Mouse (Mus musculus): ENCODE measurements around the gene Aldh5a1. TPM values are rescaled to one million over a fixed set of nuclear protein-coding genes. Genes with fewer than 3 reads are reported as not detected.
A peak's percentile ranks its signal among the peaks of the same experiment; 100 is the strongest.
"Not testable (repeated sequence)": the region's sequence is repeated elsewhere in the genome, so short reads cannot be mapped to it uniquely, and the experiment has no call there.

Gene Aldh5a1
- 12.2 and 14.4 TPM in 2 replicates for polyA plus RNA-seq (2014; fragmentation: Nextera tagmentation; extraction: Ambion mirVana)

DNA sequence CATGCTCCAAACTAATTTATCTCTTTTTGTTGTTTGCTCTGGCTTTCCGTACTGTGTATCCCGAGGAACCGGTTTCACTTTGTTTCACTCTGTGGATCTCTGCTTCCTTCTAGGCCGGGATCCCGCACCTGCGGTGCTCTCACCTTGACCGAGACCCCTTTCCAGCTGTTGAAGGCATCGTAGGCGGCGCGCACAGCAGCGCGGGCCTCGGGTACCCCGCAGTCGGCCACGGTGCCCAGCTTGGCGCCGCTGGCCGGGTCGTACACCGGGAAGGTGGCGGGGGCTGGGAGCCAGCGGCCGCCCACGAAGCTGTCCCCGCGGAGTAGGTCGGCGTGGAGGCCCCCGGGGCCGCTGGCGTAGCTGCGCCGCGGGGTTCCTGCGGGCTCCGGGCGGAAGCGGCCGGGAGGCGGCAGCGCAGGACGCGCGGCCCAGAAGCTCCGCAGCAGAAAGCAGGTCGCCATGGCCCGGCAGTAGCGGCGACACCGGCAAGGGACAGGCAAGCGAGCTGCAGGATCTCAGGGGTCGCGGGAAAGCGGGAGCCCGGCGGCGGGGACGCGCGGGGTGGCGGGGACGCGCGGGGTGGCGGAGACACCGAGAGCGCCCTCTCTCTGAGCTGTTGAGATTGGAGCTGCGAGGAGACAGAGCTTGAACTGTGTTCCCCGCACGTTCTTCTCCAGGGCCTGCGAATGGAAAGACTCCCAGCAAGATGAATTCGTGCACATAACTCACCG lies at the start of gene Aldh5a1:
Gene Aldh5a1 (minus strand): TSS at position 554 of the 731 bp plus-strand sequence.
- Histone ChIP-seq H3K4me1 (ENCODE audit: control insufficient read depth in 2 of 2, insufficient read depth in 2 of 2, low read length in 2 of 2) (peaks cover 4 to 9% of the 10 kb centered on the region in 2 experiments; a peak in 3 of 4 replicates), H3K9me3 (ENCODE audit: control insufficient read depth, low read length) (no peaks in the 10 kb centered on the region), H3K9ac (ENCODE audit: low read length) (peak within 1 kb of the TSS; percentile 96), H3K27ac (replicated peaks in 1 of 2; ENCODE audit: control insufficient read depth in 1 of 2, insufficient read depth in 1 of 2, low read depth in 2 of 2, low read length in 2 of 2) (peak within 1 kb of the TSS; percentile 17 to 66; a peak in 2 of 4 replicates), H3K4me3 (ENCODE audit: control insufficient read depth in 1 of 2, insufficient read depth in 1 of 2, low read depth in 1 of 2, low read length in 2 of 2) (peak within 1 kb of the TSS; percentile 91 to 93), H3K36me3 (ENCODE audit: control insufficient read depth, insufficient read depth, low read length) (no peaks in the 10 kb centered on the region), H3K27me3 (ENCODE audit: control insufficient read depth, insufficient read depth, low read length) (no peaks in the 10 kb centered on the region), H3K4me2 (ENCODE audit: low read length) (peak within 1 kb of the TSS; percentile 82)
- peak; percentile 78 for ATAC-seq (ENCODE audit: insufficient number of reproducible peaks, insufficient read depth, low FRiP score, low read depth)
- under 1% methylated on average over 74 of the region's 75 CpGs for WGBS

DNA sequence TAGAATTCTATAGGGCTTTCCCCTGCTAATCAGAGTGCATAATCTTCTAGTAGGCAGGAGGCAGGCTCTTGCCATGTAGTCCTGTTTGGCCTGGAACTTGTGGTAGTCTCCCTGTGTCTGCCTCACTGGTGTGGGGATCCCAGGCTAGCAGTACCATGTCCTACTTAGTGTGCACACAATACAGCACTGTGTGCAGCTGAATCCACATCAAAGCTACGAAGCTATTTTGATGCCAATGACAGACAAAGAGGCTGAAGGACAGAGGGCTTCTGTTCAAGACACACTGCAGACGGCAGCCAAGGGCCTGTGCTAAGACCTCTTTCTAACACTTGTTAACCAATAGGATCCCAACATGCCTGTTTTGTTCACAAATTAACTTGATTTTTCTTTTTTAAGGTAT lies 48.0 kb upstream of the Aldh5a1 start:
- Histone ChIP-seq H3K4me3 (ENCODE audit: control insufficient read depth in 1 of 2, insufficient read depth in 1 of 2, low read depth in 1 of 2, low read length in 2 of 2) (no peak overlapping the region), H3K27ac (replicated peaks in 1 of 2; ENCODE audit: control insufficient read depth in 1 of 2, insufficient read depth in 1 of 2, low read depth in 2 of 2, low read length in 2 of 2) (no peak overlapping the region), H3K9me3 (ENCODE audit: control insufficient read depth, low read length) (no peaks in the 10 kb centered on the region), H3K27me3 (ENCODE audit: control insufficient read depth, insufficient read depth, low read length) (no peaks in the 10 kb centered on the region), H3K4me2 (ENCODE audit: low read length) (no peak overlapping the region), H3K4me1 (ENCODE audit: control insufficient read depth in 2 of 2, insufficient read depth in 2 of 2, low read length in 2 of 2) (peaks cover 0 to 3% of the 10 kb centered on the region in 2 experiments; a peak in 1 of 4 replicates), H3K9ac (ENCODE audit: low read length) (no peak overlapping the region), H3K36me3 (ENCODE audit: control insufficient read depth, insufficient read depth, low read length) (peaks cover 16% of the 10 kb centered on the region)
- ATAC-seq (ENCODE audit: insufficient number of reproducible peaks, insufficient read depth, low FRiP score, low read depth), result no peak
- WGBS, result 55% methylated on average over 2 of the region's 2 CpGs

DNA sequence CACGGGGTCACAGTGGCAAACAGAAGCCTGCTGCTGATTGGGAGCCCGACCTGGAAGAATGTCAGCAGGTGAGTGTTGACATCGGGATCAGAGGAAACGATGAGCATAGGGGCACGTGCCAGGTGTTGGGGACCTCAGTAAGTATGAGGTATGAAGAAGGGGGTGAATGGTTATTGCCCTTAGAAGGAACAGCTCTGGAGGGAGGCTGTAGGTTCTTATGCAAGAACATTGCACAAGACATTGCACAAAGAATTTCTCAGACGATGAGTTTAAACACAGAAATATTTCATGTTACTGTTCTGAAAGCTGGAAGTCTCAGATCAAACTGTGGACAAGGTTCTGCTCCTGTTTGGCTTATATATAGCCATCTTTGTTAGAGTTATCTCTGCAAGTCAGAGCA lies 43.6 kb upstream of the Aldh5a1 start:
- H3K36me3 ChIP-seq (ENCODE audit: control insufficient read depth, insufficient read depth, low read length), result no peaks in the 10 kb centered on the region
- H3K4me3 ChIP-seq (ENCODE audit: control insufficient read depth in 1 of 2, insufficient read depth in 1 of 2, low read depth in 1 of 2, low read length in 2 of 2), result no peak overlapping the region
- no peaks in the 10 kb centered on the region for H3K9me3 ChIP-seq (ENCODE audit: control insufficient read depth, low read length)
- no peak for ATAC-seq (ENCODE audit: insufficient number of reproducible peaks, insufficient read depth, low FRiP score, low read depth)
- H3K27me3 ChIP-seq (ENCODE audit: control insufficient read depth, insufficient read depth, low read length), result no peaks in the 10 kb centered on the region
- no peak overlapping the region for H3K9ac ChIP-seq (ENCODE audit: low read length)
- H3K27ac ChIP-seq (replicated peaks in 1 of 2; ENCODE audit: control insufficient read depth in 1 of 2, insufficient read depth in 1 of 2, low read depth in 2 of 2, low read length in 2 of 2), result no peak overlapping the region
- 76% methylated on average over 6 of the region's 6 CpGs for WGBS
- H3K4me1 ChIP-seq (ENCODE audit: control insufficient read depth in 2 of 2, insufficient read depth in 2 of 2, low read length in 2 of 2), result peaks cover 0 to 3% of the 10 kb centered on the region in 2 experiments; a peak in 1 of 4 replicates
- no peak overlapping the region for H3K4me2 ChIP-seq (ENCODE audit: low read length)

DNA sequence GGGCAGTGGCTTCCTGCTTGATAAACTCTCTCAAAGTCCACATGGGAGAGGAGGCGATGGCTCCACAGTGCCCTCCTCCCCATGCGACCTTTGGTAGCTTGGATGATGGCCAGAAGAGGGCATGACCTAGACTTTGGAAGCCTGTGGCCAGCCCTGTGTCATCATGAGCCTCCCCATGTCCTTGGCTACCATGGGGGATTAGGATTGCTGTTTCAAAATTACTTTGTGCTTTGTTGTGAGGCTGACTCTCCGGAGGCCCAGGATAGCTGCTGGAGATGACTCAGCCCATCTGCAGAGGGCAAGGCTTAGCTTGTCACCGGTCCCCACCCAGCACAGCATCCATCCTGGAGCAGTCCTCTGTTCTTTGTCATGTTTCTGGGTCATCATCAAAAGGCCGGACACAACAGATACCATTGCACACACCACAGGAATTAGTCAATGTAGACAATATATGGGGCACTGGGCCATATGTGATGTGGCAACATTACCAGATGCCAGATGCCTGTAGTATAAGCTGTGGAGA lies 40.4 kb upstream of the Aldh5a1 start:
- H3K9ac ChIP-seq (ENCODE audit: low read length), result no peak overlapping the region
- ATAC-seq (ENCODE audit: insufficient number of reproducible peaks, insufficient read depth, low FRiP score, low read depth), result no peak
- 67% methylated on average over 5 of the region's 5 CpGs for WGBS

DNA sequence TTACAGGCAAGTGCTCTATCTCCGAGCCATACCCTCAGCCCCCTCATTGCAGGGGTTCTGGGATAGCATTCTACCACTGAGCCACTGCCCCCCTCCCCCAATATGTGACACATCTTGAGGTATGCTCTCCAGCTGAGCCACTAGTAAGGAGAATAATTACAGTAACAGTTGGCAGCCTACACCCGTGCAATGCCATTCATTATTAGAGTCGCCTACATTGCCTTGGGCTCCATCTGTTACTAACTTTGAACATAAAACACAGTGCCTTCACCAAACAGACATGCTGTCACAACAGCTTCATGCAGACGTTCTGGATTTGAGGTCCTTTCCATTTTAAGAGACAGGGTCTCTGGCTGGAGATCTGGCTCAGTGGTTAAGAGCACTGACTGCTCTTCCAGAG lies 38.9 kb upstream of the Aldh5a1 start:
- H3K36me3 ChIP-seq (ENCODE audit: control insufficient read depth, insufficient read depth, low read length), result no peaks in the 10 kb centered on the region
- no peaks in the 10 kb centered on the region for H3K4me1 ChIP-seq (ENCODE audit: control insufficient read depth in 2 of 2, insufficient read depth in 2 of 2, low read length in 2 of 2)
- no peaks in the 10 kb centered on the region for H3K27me3 ChIP-seq (ENCODE audit: control insufficient read depth, insufficient read depth, low read length)
- H3K9me3 ChIP-seq (ENCODE audit: control insufficient read depth, low read length), result no peaks in the 10 kb centered on the region
- no peak overlapping the region for H3K9ac ChIP-seq (ENCODE audit: low read length)
- H3K27ac ChIP-seq (replicated peaks in 1 of 2; ENCODE audit: control insufficient read depth in 1 of 2, insufficient read depth in 1 of 2, low read depth in 2 of 2, low read length in 2 of 2), result no peak overlapping the region
- WGBS, result 81% methylated on average over 4 of the region's 4 CpGs
- H3K4me2 ChIP-seq (ENCODE audit: low read length), result no peak overlapping the region
- H3K4me3 ChIP-seq (ENCODE audit: control insufficient read depth in 1 of 2, insufficient read depth in 1 of 2, low read depth in 1 of 2, low read length in 2 of 2), result no peak overlapping the region
- no peak for ATAC-seq (ENCODE audit: insufficient number of reproducible peaks, insufficient read depth, low FRiP score, low read depth)

More for the DNA sequence above, 40.4 kb upstream of the Aldh5a1 start:
- Histone ChIP-seq H3K4me1 (ENCODE audit: control insufficient read depth in 2 of 2, insufficient read depth in 2 of 2, low read length in 2 of 2) (peaks cover 0 to 2% of the 10 kb centered on the region in 2 experiments; a peak in 1 of 4 replicates), H3K27ac (replicated peaks in 1 of 2; ENCODE audit: control insufficient read depth in 1 of 2, insufficient read depth in 1 of 2, low read depth in 2 of 2, low read length in 2 of 2) (no peak overlapping the region), H3K36me3 (ENCODE audit: control insufficient read depth, insufficient read depth, low read length) (no peaks in the 10 kb centered on the region), H3K9me3 (ENCODE audit: control insufficient read depth, low read length) (no peaks in the 10 kb centered on the region), H3K4me3 (ENCODE audit: control insufficient read depth in 1 of 2, insufficient read depth in 1 of 2, low read depth in 1 of 2, low read length in 2 of 2) (no peak overlapping the region), H3K4me2 (ENCODE audit: low read length) (no peak overlapping the region), H3K27me3 (ENCODE audit: control insufficient read depth, insufficient read depth, low read length) (no peaks in the 10 kb centered on the region)

DNA sequence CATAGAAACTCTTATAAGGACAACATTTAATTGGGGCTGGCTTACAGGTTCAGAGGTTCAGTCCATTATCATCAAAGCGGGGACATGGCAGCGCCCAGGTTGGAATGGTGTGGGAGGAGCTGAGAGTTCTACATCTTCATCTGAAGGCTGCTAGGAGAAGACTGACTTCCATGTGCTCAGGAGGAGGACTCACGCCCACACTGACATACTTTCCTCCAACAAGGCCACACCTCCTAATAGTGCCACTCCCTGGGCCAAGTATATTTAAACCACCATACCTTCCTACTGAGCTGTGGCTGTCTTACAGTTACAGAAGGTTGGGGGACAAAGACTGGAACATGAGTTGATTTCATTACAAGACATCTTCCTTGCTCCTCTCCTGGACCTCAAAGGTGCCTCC lies 34.3 kb upstream of the Aldh5a1 start:
- H3K27me3 ChIP-seq (ENCODE audit: control insufficient read depth, insufficient read depth, low read length); H3K27ac ChIP-seq (replicated peaks in 1 of 2; ENCODE audit: control insufficient read depth in 1 of 2, insufficient read depth in 1 of 2, low read depth in 2 of 2, low read length in 2 of 2); H3K9ac ChIP-seq (ENCODE audit: low read length); H3K4me1 ChIP-seq (ENCODE audit: control insufficient read depth in 2 of 2, insufficient read depth in 2 of 2, low read length in 2 of 2); ATAC-seq (ENCODE audit: insufficient number of reproducible peaks, insufficient read depth, low FRiP score, low read depth); H3K9me3 ChIP-seq (ENCODE audit: control insufficient read depth, low read length); H3K36me3 ChIP-seq (ENCODE audit: control insufficient read depth, insufficient read depth, low read length); H3K4me3 ChIP-seq (ENCODE audit: control insufficient read depth in 1 of 2, insufficient read depth in 1 of 2, low read depth in 1 of 2, low read length in 2 of 2); H3K4me2 ChIP-seq (ENCODE audit: low read length): not testable (repeated sequence)
- WGBS, result 83% methylated on average over 3 of the region's 3 CpGs

DNA sequence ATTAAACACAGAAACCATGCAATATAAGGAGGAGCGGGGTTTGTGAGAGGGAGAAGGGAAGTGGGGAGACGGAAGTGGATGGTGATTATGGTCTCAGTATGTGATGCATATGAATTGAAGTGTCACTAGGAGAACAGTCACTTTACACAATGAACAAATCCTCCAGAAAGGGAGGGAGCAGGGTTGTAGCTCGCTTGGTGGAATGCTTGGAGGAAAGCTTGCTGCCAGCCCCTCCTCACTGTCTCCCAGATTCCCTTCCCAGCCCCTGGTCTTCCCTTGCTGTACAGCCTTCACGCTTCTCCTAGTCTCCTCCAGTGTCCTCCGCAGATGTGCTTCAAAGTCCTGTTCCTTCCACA lies 28.4 kb upstream of the Aldh5a1 start:
- Histone ChIP-seq H3K9me3 (ENCODE audit: control insufficient read depth, low read length) (no peaks in the 10 kb centered on the region), H3K27me3 (ENCODE audit: control insufficient read depth, insufficient read depth, low read length) (no peaks in the 10 kb centered on the region), H3K4me2 (ENCODE audit: low read length) (peak overlapping the region; percentile 69), H3K9ac (ENCODE audit: low read length) (peak overlapping the region; percentile 46), H3K4me1 (ENCODE audit: control insufficient read depth in 2 of 2, insufficient read depth in 2 of 2, low read length in 2 of 2) (peaks cover 2 to 7% of the 10 kb centered on the region in 2 experiments; a peak in 2 of 4 replicates), H3K27ac (replicated peaks in 1 of 2; ENCODE audit: control insufficient read depth in 1 of 2, insufficient read depth in 1 of 2, low read depth in 2 of 2, low read length in 2 of 2) (no peak overlapping the region), H3K4me3 (ENCODE audit: control insufficient read depth in 1 of 2, insufficient read depth in 1 of 2, low read depth in 1 of 2, low read length in 2 of 2) (peak overlapping the region; percentile 29 to 42; a peak in 3 of 4 replicates), H3K36me3 (ENCODE audit: control insufficient read depth, insufficient read depth, low read length) (no peaks in the 10 kb centered on the region)
- ATAC-seq (ENCODE audit: insufficient number of reproducible peaks, insufficient read depth, low FRiP score, low read depth), result no peak
- 28% methylated on average over 5 of the region's 5 CpGs for whole genome bisulfite sequencing

All from heart, embryonic 14.5 days (tissue).